Mouse (Mus musculus) ES-CJ7 (cell line): ENCODE data around the gene Gm21764.
"Not testable (repeated sequence)": the region's sequence is repeated elsewhere in the genome, so short reads cannot be mapped to it uniquely, and the experiment has no call there.

Experiments
- DNase-seq: peaks from one replicate; pipeline ENCODE4 v3.0.0; 2011; ENCODE audit warnings: low read depth, low spot score

The Gm21764 gene

DNA sequence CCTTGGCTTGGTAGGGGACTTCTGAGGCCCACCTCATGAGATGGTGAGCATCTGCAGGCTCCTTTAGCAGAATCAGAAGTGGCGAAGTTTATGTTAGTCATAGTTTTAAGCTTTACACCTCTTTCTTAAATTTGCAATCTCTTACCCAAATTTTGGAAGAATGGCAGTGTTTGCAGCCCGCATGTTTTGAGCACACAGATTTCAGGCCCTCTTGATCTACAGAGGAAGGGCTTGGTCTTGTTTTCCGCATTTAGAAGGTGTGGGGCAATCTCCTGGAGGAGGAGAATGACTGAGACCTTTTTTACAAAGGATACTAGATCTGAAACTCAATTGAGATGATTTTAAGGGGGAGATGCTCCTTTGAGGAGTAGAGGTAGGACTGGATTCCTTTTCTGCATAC, at the start of gene Gm21764:
TSS of gene Gm21764 (minus strand) at position 101 of the 400 bp plus-strand sequence.
- not testable (repeated sequence) for DNase-seq

DNA sequence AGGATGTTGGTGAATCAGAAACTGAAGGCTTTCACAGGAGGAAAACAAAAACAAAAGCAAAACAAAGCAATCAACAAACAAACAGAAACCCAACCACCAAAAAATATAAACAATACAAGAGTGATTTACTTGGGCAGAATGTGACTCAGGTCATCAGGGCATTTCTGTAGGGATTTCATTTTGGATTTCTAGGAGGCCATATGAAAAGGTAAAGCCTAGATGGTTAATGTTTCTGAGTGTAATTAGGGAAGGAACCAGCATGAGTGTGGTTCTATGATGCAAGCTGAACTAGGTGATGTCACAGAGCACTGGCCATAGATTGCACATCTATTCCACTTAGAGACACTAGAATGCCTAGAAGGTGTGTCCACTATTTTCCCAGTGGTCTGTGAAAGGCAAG, 27.2 kb upstream of the Gm21764 start, which contains the start of gene Ssty1:
TSS of gene Ssty1 (plus strand) at position 301 of the 400 bp plus-strand sequence.
- DNase-seq, result not testable (repeated sequence)
